Mouse (Mus musculus) thymus, adult 2 months (tissue): ENCODE measurements at regions not wholly inside any gene's neighbourhood (a gene's known extent, or its start where the extent isn't known, plus 50 kb on each side); places are given as distances from the start of the nearest gene placed in this dataset.

Source experiments
- CTCF ChIP-seq: fragments of 200-500 bp; IDR thresholded peaks from 2 replicates; pipeline ENCODE4 v1.5.1; 2012; ENCODE audit warnings: mild to moderate bottlenecking, control low read depth, low read length, moderate library complexity, borderline replicate concordance; ENCODE audit not compliant: control insufficient read depth, poor library complexity, insufficient read depth; ENCODE audit errors: extremely low read depth
- POLR2A ChIP-seq: fragments of 200-500 bp; IDR thresholded peaks from 2 replicates; pipeline ENCODE4 v1.6.1; 2012; ENCODE audit warnings: mild to moderate bottlenecking, low read length, control low read depth, moderate library complexity; ENCODE audit not compliant: control insufficient read depth, poor library complexity, insufficient read depth; ENCODE audit errors: extremely low read depth

DNA sequence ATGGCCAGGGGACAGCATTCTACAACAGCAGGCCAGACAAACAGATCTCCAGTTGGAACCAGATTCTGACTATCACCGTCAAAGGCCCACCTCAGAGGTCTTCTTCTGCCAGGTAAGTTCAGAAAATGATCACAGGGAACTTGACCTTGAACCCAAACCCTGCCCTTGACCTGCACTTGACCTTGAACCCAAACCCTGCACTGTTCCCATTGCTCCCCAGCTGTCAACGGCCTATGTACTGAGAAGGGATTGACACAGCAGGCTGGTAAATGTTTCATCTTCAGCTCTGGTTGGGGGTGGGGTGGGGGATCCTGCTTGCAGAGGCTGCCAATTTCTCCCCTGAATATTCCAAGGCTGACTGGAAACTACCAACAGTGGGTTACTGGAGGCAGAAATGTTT, 111.7 kb downstream of the Ero1lb start:
- TF ChIP-seq CTCF (no peak), POLR2A (no peak)
